Mouse (Mus musculus): ENCODE measurements around the gene Klhl42. TPM values are rescaled to one million over a fixed set of nuclear protein-coding genes. Genes with fewer than 3 reads are reported as not detected.

Klhl42 gene
- polyA plus RNA-seq, 1 experiment: not detected

DNA sequence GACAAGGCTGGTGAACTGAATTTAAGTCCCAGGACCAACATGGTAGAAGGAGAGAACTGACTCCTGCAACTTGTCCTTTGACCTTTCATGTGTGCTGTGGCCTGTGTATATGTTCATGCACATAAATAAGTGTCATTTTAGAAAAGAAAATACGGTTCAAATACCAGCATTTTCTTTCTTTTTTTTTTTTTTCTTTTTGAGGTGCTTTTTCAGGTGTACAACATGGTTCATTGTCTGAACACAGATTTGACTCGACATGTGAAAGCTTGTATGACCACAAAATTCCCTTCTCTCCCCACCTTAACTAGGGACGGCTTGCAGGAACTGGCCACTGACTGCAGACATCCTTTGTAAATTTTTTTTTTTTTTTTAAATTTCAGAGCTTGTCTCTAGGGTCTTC is 5.8 kb downstream of the Klhl42 start:
- no peak for TF ChIP-seq CTCF (IDR thresholded peaks at IDR 0.05; ENCODE audit: insufficient read depth, low read depth, low read length)
- TF ChIP-seq POLR2A (IDR thresholded peaks at IDR 0.05; ENCODE audit: insufficient read depth, low read depth, low read length): no peak
- Histone ChIP-seq H3K4me1 (ENCODE audit: control insufficient read depth, insufficient read depth, low read length) (peaks cover 27% of the 10 kb centered on the region), H3K4me3 (ENCODE audit: insufficient read depth, low read depth, low read length) (no peak overlapping the region), H3K27ac (ENCODE audit: insufficient read depth, low read depth, low read length) (no peak overlapping the region)
- WGBS: 86% methylated on average over 3 of the region's 3 CpGs

DNA sequence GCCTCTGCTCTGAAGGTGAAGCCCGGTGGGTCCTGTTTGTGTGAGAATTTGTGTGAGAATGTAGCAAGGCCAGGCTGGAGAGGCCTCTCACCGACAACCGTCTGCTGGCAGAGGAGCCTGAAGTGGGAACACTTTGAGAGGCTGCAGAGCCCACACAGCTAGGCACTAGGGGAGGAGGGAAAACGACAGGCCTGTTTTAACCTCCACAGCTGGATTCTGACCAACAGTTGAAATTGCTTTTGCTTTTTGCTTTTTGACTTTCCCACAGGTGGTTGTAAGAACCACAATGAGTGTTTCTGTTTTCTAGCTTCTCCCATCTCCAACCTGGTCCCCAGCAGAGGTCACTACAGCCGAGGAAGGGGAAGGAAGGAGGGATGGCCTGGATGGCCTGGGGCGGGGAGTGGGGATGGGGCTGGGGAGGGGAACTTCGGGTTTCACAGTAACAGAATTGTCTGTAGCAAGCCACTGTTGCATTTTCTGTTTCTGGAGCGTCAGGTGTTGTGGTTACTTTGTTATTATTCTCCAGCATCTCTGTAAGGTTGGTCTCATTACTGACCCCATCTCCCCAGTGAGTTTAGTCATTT is 6.3 kb downstream of the Klhl42 start:
- H3K27ac ChIP-seq (ENCODE audit: insufficient read depth, low read depth, low read length): no peak overlapping the region
- WGBS: 66% methylated on average over 8 of the region's 8 CpGs
- H3K4me1 ChIP-seq (ENCODE audit: control insufficient read depth, insufficient read depth, low read length): peaks cover 23% of the 10 kb centered on the region
- no peak for TF ChIP-seq POLR2A (IDR thresholded peaks at IDR 0.05; ENCODE audit: insufficient read depth, low read depth, low read length)
- no peak for TF ChIP-seq CTCF (IDR thresholded peaks at IDR 0.05; ENCODE audit: insufficient read depth, low read depth, low read length)
- no peak overlapping the region for H3K4me3 ChIP-seq (ENCODE audit: insufficient read depth, low read depth, low read length)

DNA sequence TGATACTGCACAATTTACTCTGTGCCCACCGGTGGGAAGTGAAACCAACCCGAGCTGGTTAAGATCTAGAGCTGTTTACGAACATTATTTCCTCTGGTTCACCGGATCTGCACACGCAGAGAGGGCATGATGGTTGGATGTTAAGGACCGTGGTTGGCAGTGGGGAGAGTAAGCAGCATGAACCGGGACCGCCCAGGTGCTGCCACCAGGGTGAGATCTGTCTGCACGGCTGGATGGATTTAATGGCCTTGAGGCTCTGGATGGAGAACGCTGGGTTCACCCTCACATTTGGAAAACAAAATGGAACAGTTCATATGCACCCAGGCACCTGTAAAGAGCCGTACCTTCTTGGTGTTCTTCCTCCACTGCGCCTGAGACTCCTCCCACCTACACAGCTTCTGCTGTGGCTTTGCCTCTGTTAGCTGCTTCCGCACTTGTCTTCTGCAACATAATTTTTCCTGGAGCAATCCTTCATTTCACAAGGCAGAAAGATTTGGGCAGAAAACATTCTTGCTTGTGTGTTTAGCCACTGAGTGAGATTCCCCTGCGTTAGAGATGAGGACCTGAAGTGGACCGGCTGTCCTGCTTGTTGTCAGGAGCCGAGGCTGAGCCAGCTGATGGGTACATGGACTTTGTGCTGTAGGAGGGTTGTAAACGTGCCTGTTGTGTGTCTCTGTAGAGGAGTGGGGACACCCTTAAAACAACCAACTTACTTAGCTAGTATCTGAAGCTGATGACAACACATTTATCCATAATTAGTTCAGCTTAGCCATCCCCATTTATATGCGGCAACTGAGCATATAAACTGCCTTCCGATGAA is 8.5 kb downstream of the Klhl42 start:
- no peak overlapping the region; the same call in 1 of the 2 replicates for H3K27ac ChIP-seq (ENCODE audit: insufficient read depth, low read depth, low read length)
- WGBS: 72% methylated on average over 19 of the region's 19 CpGs

DNA sequence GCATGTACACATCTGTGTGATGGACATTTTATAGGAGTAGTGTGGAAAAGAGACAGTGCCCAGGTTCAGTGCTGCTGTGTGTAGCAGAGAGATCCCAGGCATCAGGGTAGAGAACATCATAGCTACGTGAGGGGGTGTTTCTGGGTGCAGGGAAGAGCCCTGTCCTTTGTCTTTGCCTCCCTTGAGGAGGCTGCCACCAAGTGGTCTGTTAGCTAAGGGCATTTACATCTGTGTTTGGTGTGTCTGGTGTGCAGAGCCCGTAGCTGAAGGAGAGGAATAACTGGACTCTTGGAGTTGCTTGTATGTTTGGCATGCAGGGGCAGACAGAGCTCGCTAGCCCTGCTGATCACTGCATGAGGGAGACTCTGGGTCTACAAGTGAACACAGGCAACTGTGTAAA is 11.1 kb downstream of the Klhl42 start:
- peaks cover 21% of the 10 kb centered on the region for H3K4me1 ChIP-seq (ENCODE audit: control insufficient read depth, insufficient read depth, low read length)
- no peak overlapping the region for H3K27ac ChIP-seq (ENCODE audit: insufficient read depth, low read depth, low read length)
- no peak for TF ChIP-seq POLR2A (IDR thresholded peaks at IDR 0.05; ENCODE audit: insufficient read depth, low read depth, low read length)
- no peak for TF ChIP-seq CTCF (IDR thresholded peaks at IDR 0.05; ENCODE audit: insufficient read depth, low read depth, low read length)
- no peak overlapping the region for H3K4me3 ChIP-seq (ENCODE audit: insufficient read depth, low read depth, low read length)
- WGBS: 79% methylated on average over 3 of the region's 3 CpGs

More for the DNA sequence above, 8.5 kb downstream of the Klhl42 start:
- Histone ChIP-seq H3K4me1 (ENCODE audit: control insufficient read depth, insufficient read depth, low read length) (peaks cover 23% of the 10 kb centered on the region), H3K4me3 (ENCODE audit: insufficient read depth, low read depth, low read length) (no peak overlapping the region)
- TF ChIP-seq CTCF (IDR thresholded peaks at IDR 0.05; ENCODE audit: insufficient read depth, low read depth, low read length): no peak
- TF ChIP-seq POLR2A (IDR thresholded peaks at IDR 0.05; ENCODE audit: insufficient read depth, low read depth, low read length): no peak

DNA sequence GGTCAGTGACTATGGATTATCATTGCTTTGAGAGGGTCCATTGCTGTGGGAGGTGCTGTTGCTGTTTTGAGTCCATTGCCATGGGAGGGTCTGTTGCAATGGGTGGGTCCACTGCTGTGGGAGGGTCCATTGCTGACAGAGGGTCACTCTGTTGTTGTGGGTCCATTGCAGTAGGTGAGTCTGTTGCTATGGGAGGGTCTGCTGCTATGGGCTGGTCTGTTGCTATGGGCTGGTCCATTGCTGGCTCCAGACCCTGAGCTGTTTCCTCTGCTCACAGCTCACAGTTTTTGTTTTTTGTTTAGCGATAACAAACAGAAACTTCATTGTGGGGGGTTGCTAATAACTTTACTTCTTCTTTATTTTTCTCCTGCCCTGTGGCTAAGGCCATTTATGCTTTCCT is 14.3 kb downstream of the Klhl42 start:
- Histone ChIP-seq H3K4me1 (ENCODE audit: control insufficient read depth, insufficient read depth, low read length) (0 out of 2 replicates have a peak, but pooled peaks cover 9% of the 10 kb centered on the region), H3K4me3 (ENCODE audit: insufficient read depth, low read depth, low read length) (no peak overlapping the region), H3K27ac (ENCODE audit: insufficient read depth, low read depth, low read length) (no peak overlapping the region)
- TF ChIP-seq CTCF (IDR thresholded peaks at IDR 0.05; ENCODE audit: insufficient read depth, low read depth, low read length) (no peak), POLR2A (IDR thresholded peaks at IDR 0.05; ENCODE audit: insufficient read depth, low read depth, low read length) (no peak)
- WGBS: 94% methylated on average over 1 of the region's 1 CpGs

DNA sequence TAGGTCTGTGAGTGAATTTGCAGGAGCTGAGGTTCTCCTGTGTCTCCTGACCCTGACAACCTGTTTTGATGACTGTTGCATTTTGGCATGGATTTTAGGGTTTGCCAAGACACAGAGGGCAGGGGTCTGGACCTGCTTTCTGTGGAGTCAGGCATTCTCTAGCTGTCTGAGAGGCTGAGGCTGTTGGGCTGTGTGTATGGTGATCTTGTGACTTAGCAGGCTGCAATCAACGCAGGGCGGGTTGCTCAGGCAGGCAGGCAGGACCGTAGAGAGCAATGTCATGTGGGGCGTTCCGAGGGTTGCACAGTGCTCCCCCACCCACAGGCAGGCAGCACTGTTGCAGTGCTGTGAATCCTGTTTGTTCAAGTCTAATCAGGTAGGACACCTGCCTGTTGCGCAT is 15.5 kb downstream of the Klhl42 start:
- TF ChIP-seq CTCF (IDR thresholded peaks at IDR 0.05; ENCODE audit: insufficient read depth, low read depth, low read length): no peak
- no peak for TF ChIP-seq POLR2A (IDR thresholded peaks at IDR 0.05; ENCODE audit: insufficient read depth, low read depth, low read length)
- no peak overlapping the region for H3K4me3 ChIP-seq (ENCODE audit: insufficient read depth, low read depth, low read length)
- H3K27ac ChIP-seq (ENCODE audit: insufficient read depth, low read depth, low read length): no peak overlapping the region
- no peaks in the 10 kb centered on the region for H3K4me1 ChIP-seq (ENCODE audit: control insufficient read depth, insufficient read depth, low read length)
- WGBS: 85% methylated on average over 6 of the region's 6 CpGs

DNA sequence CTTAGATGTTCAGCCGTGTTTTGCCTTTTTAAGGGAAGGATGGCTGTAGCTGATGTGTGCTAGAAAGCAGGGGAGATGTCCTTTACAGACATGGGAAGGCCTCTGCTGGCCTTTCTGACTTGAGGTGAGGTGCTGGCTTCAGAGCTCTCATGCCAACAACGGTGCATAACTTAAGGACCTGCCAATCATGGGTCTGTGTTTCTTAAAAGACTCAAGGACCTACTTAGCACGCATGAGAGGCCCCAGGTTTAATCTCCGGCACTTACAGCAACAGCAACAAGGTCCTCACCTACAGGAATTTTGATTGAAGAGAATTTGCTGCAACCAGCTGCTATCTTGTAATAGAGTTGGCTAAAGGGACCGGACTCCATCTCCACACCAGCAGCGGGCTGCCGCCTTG is 18.1 kb downstream of the Klhl42 start:
- Histone ChIP-seq H3K4me1 (ENCODE audit: control insufficient read depth, insufficient read depth, low read length) (no peaks in the 10 kb centered on the region), H3K4me3 (ENCODE audit: insufficient read depth, low read depth, low read length) (no peak overlapping the region), H3K27ac (ENCODE audit: insufficient read depth, low read depth, low read length) (no peak overlapping the region)
- 92% methylated on average over 7 of the region's 7 CpGs for WGBS
- TF ChIP-seq CTCF (IDR thresholded peaks at IDR 0.05; ENCODE audit: insufficient read depth, low read depth, low read length) (no peak), POLR2A (IDR thresholded peaks at IDR 0.05; ENCODE audit: insufficient read depth, low read depth, low read length) (no peak)

DNA sequence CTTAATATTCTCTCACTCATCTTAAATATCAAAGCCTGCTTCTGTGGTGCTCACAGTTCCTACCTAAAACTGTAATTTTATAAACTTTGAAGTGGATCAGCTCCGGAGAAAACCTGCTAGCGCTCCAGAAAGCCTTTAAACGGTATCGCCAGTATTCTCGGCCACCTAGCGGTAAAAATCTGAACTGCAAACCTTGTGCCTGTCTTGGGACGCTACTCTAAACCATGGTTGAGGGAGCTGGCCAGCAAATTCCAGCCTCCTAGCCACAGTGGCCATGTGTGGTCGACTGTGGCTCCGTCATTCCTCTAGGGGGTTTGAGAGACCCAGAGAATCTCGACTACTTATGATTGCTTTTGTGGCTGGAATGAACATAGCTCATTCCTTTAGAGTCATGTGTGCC is 25.4 kb downstream of the Klhl42 start:
- 6% methylated on average over 10 of the region's 10 CpGs for WGBS
- H3K4me3 ChIP-seq (ENCODE audit: insufficient read depth, low read depth, low read length): no peak overlapping the region
- TF ChIP-seq CTCF (IDR thresholded peaks at IDR 0.05; ENCODE audit: insufficient read depth, low read depth, low read length) (no peak), POLR2A (IDR thresholded peaks at IDR 0.05; ENCODE audit: insufficient read depth, low read depth, low read length) (no peak)
- peaks cover 5% of the 10 kb centered on the region for H3K4me1 ChIP-seq (ENCODE audit: control insufficient read depth, insufficient read depth, low read length)
- no peak overlapping the region for H3K27ac ChIP-seq (ENCODE audit: insufficient read depth, low read depth, low read length)

DNA sequence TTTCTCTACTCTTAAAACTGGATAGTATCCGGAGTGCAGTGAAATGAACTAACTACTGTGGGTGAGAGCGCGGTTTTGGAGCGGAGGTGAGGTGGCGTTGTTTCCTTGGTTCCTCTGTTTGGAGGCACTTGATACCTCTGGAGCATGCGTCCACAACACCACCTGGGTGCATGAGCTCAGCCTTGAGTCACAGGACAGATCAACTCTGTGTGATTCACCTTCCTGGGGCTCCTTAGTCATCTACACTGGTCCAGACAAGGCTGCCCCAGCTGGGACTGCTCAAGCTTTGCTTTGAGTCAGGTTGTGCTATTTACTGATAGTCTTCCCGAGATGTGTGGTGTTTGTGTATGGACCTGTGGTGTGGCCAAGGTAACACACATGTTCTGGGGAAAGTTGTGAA is 26.6 kb downstream of the Klhl42 start:
- Histone ChIP-seq H3K4me1 (ENCODE audit: control insufficient read depth, insufficient read depth, low read length) (peaks cover 8% of the 10 kb centered on the region), H3K27ac (ENCODE audit: insufficient read depth, low read depth, low read length) (no peak overlapping the region), H3K4me3 (ENCODE audit: insufficient read depth, low read depth, low read length) (no peak overlapping the region)
- 92% methylated on average over 7 of the region's 7 CpGs for WGBS
- no peak for TF ChIP-seq CTCF (IDR thresholded peaks at IDR 0.05; ENCODE audit: insufficient read depth, low read depth, low read length)
- no peak for TF ChIP-seq POLR2A (IDR thresholded peaks at IDR 0.05; ENCODE audit: insufficient read depth, low read depth, low read length)

Measured in olfactory bulb, adult 2 months (tissue).